Mouse (Mus musculus) MEL (cell line): Measurements from ENCODE around the gene Eef1b2. TPM values are rescaled to one million over a fixed set of nuclear protein-coding genes. Genes with fewer than 3 reads are reported as not detected.

Experiments used
- DNase-seq: peaks from one replicate; pipeline ENCODE4 v3.0.0; 2011; ENCODE audit warnings: low read depth, low spot score
- H3K27ac ChIP-seq: 2 replicates; pipeline ENCODE4 v1.5.1; 2012; ENCODE audit warnings: low read depth, mild to moderate bottlenecking, control low read depth, low read length, moderate library complexity; ENCODE audit not compliant: control insufficient read depth
- H3K27me3 ChIP-seq, 2 experiments: fragments of 150-350 bp in 1 of 2; sonication (generic) in 1 of 2; 2 replicates each; pipeline ENCODE4 v1.6.1; 2012; ENCODE audit warnings: low read length in 2 of 2, mild to moderate bottlenecking in 2 of 2, improper control_type of control experiment in 1 of 2, moderate library complexity in 1 of 2; ENCODE audit not compliant: insufficient read depth in 2 of 2, control insufficient read depth in 1 of 2
- H3K36me3 ChIP-seq, 2 experiments: 2 replicates each; pipeline ENCODE4 v1.6.1; 2012 to 2014; ENCODE audit warnings: low read length in 2 of 2, improper control_type of control experiment in 1 of 2, inconsistent platforms in 1 of 2, mild to moderate bottlenecking in 1 of 2; ENCODE audit not compliant: insufficient read depth in 2 of 2, control insufficient read depth in 1 of 2
- H3K4me1 ChIP-seq, 2 experiments: fragments of 150-350 bp in 1 of 2; sonication (generic) in 1 of 2; 2 replicates each; pipeline ENCODE4 v1.6.1; 2012; ENCODE audit warnings: low read length in 2 of 2, improper control_type of control experiment in 1 of 2, mild to moderate bottlenecking in 1 of 2; ENCODE audit not compliant: insufficient read depth in 2 of 2, control insufficient read depth in 1 of 2
- H3K4me3 ChIP-seq, 2 experiments: fragments of 150-350 bp in 1 of 2; sonication (generic) in 1 of 2; 2 replicates each; pipeline ENCODE4 v1.5.1; 2012; ENCODE audit warnings: low read depth in 2 of 2, low read length in 2 of 2, mild to moderate bottlenecking in 2 of 2, moderate library complexity in 2 of 2, control low read depth in 1 of 2, improper control_type of control experiment in 1 of 2; ENCODE audit not compliant: control insufficient read depth in 1 of 2, insufficient read depth in 1 of 2
- H3K79me2 ChIP-seq: 2 replicates; pipeline ENCODE4 v1.6.1; 2012; ENCODE audit warnings: mild to moderate bottlenecking, low read length, moderate library complexity; ENCODE audit not compliant: control insufficient read depth, poor library complexity, insufficient read depth
- H3K9ac ChIP-seq: 2 replicates; pipeline ENCODE4 v1.6.1; 2012; ENCODE audit warnings: low read depth, mild to moderate bottlenecking, control low read depth, low read length, moderate library complexity; ENCODE audit not compliant: control insufficient read depth, poor library complexity, severe bottlenecking
- H3K9me3 ChIP-seq: fragments of 150-350 bp; sonication (generic); replicated peaks from 2 replicates; pipeline ENCODE4 v1.6.1; 2012; ENCODE audit warnings: mild to moderate bottlenecking, low read length, improper control_type of control experiment, moderate library complexity; ENCODE audit not compliant: insufficient read depth
- CHD2 ChIP-seq: IDR thresholded peaks from 2 replicates; pipeline ENCODE4 v1.6.1; 2011; ENCODE audit warnings: low read length, improper control_type of control experiment
- CTCF ChIP-seq, 3 experiments: IDR thresholded peaks in 2 of 3; conservative IDR thresholded peaks in 1 of 3; 2 replicates each; pipeline ENCODE4 v1.5.1; 2011 to 2012; ENCODE audit warnings: low read length in 3 of 3, low read depth in 2 of 3, mild to moderate bottlenecking in 2 of 3, improper control_type of control experiment in 1 of 3, inconsistent platforms in 1 of 3, mixed read lengths in 1 of 3, moderate library complexity in 1 of 3; ENCODE audit not compliant: control insufficient read depth in 1 of 3, insufficient read depth in 1 of 3, poor library complexity in 1 of 3, severe bottlenecking in 1 of 3
- E2F4 ChIP-seq: IDR thresholded peaks from 2 replicates; pipeline ENCODE4 v1.6.1; 2011; ENCODE audit warnings: low read depth, low read length, improper control_type of control experiment, borderline replicate concordance
- ELF1 ChIP-seq: IDR thresholded peaks from 2 replicates; pipeline ENCODE4 v1.6.1; 2014; ENCODE audit warnings: low read depth, mild to moderate bottlenecking, inconsistent platforms, low read length, improper control_type of control experiment, moderate library complexity
- EP300 ChIP-seq, 2 experiments: IDR thresholded peaks; 2 replicates each; pipeline ENCODE4 v1.6.1; 2011; ENCODE audit warnings: improper control_type of control experiment in 2 of 2, low read length in 2 of 2, low read depth in 1 of 2, mild to moderate bottlenecking in 1 of 2
- GATA1 ChIP-seq: IDR thresholded peaks from 2 replicates; pipeline ENCODE4 v1.6.1; 2011; ENCODE audit warnings: low read depth, low read length, improper control_type of control experiment
- HCFC1 ChIP-seq: IDR thresholded peaks from 2 replicates; pipeline ENCODE4 v1.6.1; 2012; ENCODE audit warnings: low read depth, mild to moderate bottlenecking, inconsistent platforms, low read length, improper control_type of control experiment, moderate library complexity
- JUND ChIP-seq: IDR thresholded peaks from 2 replicates; pipeline ENCODE4 v1.6.1; 2011; ENCODE audit warnings: low read depth, mild to moderate bottlenecking, improper control_type of control experiment, low read length
- MAZ ChIP-seq: IDR thresholded peaks from 2 replicates; pipeline ENCODE4 v1.6.1; 2012; ENCODE audit warnings: low read depth, mild to moderate bottlenecking, inconsistent platforms, low read length, improper control_type of control experiment
- MYC ChIP-seq: IDR thresholded peaks from 2 replicates; pipeline ENCODE4 v1.6.1; 2011; ENCODE audit warnings: low read depth, mild to moderate bottlenecking, low read length, improper control_type of control experiment, moderate library complexity
- NRF1 ChIP-seq: IDR thresholded peaks from 2 replicates; pipeline ENCODE4 v1.6.1; 2014; ENCODE audit warnings: low read depth, mild to moderate bottlenecking, inconsistent platforms, low read length, improper control_type of control experiment, moderate library complexity; ENCODE audit not compliant: poor library complexity, insufficient read depth, severe bottlenecking
- POLR2A ChIP-seq, 2 experiments: IDR thresholded peaks; 2 replicates each; pipeline ENCODE4 v1.6.1; 2011 to 2012; ENCODE audit warnings: low read length in 2 of 2, mild to moderate bottlenecking in 2 of 2, control low read depth in 1 of 2, improper control_type of control experiment in 1 of 2, low read depth in 1 of 2, moderate library complexity in 1 of 2; ENCODE audit not compliant: control insufficient read depth in 1 of 2, insufficient read depth in 1 of 2, poor library complexity in 1 of 2
- TBP ChIP-seq: IDR thresholded peaks from 2 replicates; pipeline ENCODE4 v1.8.0; 2011; ENCODE audit warnings: low read depth, low read length, improper control_type of control experiment
- TCF12 ChIP-seq: IDR thresholded peaks from 2 replicates; pipeline ENCODE4 v1.6.1; 2014; ENCODE audit warnings: low read depth, mild to moderate bottlenecking, inconsistent platforms, low read length, improper control_type of control experiment, moderate library complexity
- USF1 ChIP-seq: IDR thresholded peaks from 2 replicates; pipeline ENCODE4 v1.6.1; 2014; ENCODE audit warnings: low read depth, mild to moderate bottlenecking, inconsistent platforms, low read length, improper control_type of control experiment, moderate library complexity
- ZNF384 ChIP-seq: IDR thresholded peaks from 2 replicates; pipeline ENCODE4 v1.6.1; 2012; ENCODE audit warnings: low read depth, mild to moderate bottlenecking, inconsistent platforms, low read length, improper control_type of control experiment
- polyA plus RNA-seq, 2 experiments: library from polyadenylated mRNA; stranded (reverse) in 1 of 2; unstranded in 1 of 2; fragments of >175 nt in 1 of 2; fragments of >200 nt in 1 of 2; gene quantifications; 2 replicates each; pipeline versions ENCODE4 v1.2.1 to v1.2.4; 2012; ENCODE audit warnings: low replicate concordance in 2 of 2, low read depth in 1 of 2; ENCODE audit not compliant: insufficient read length in 2 of 2, insufficient read depth in 1 of 2, missing spikeins in 1 of 2
- total RNA-seq: library from RNA; depleted of rRNA; stranded (reverse); fragments of 300-350 nt; gene quantifications from 2 replicates; pipeline ENCODE4 v1.2.3, GENCODE M21; 2012

The Eef1b2 gene
- total and polyA plus RNA-seq, 3 experiments: 1,696 to 2,991 (median 1,846) TPM

DNA sequence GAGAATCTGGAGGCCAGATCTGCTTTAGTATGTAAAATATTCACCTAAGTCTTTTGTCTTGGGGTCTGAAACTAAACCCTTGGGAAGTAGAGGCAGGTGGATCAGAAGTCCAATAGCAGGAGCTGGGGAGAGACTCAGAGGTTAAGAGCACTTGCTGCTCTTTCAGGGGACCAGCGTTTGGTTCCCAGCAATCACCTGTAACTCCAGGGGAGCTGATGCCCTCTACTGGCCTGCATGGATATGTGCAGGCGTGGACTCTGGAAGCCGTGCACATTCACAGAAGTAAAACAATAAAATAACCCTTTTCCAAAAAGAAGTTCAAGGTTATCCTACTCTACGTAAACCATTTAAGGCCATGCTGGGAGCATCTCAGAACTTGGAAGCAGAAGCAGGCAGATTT, 42.7 kb downstream of the Eef1b2 start:
- Histone ChIP-seq H3K27ac (no peak overlapping the region), H3K9ac (no peak overlapping the region), H3K27me3 (no peaks in the 10 kb centered on the region), H3K4me1 (no peaks in the 10 kb centered on the region), H3K36me3 (no peaks in the 10 kb centered on the region), H3K4me3 (no peak overlapping the region), H3K79me2 (no peaks in the 10 kb centered on the region), H3K9me3 (no peaks in the 10 kb centered on the region)
- DNase-seq: no peak
- no peak for TF ChIP-seq POLR2A (IDR thresholded peaks at IDR 0.05; ENCODE audit: control insufficient read depth in 1 of 2, insufficient read depth in 1 of 2, low read depth in 1 of 2, low read length in 2 of 2, poor library complexity in 1 of 2)
- TF ChIP-seq CTCF (IDR thresholded peaks at IDR 0.05 in 2 of 3, conservative IDR thresholded peaks at IDR 0.05 in 1 of 3; ENCODE audit: control insufficient read depth in 1 of 3, insufficient read depth in 1 of 3, low read depth in 2 of 3, low read length in 3 of 3, poor library complexity in 1 of 3, severe bottlenecking in 1 of 3): peak; percentile 17 to 28 (median 20); a peak in 2 of 6 replicates
- TF ChIP-seq ELF1: no peak

DNA sequence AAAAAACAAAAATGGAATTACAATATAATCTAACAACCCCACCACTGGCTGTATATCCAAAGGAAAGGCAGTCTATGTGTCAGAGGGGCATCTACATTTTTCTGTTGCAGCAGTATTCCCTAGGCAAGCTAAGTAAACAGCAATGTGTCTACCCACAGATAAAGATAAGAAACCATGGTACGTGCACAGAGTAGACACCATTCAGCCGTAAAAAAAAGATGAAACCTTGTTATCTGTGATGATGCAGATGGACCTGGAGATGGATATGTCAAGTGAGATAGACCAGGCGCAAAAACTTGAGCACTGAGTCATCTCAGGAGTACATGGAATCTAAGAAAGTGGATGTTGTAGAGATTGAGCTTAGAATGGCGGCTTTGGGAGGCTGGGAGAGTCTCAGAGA, 48.4 kb downstream of the Eef1b2 start:
- no peak overlapping the region for H3K27ac ChIP-seq
- H3K4me1 ChIP-seq: no peaks in the 10 kb centered on the region
- H3K9ac ChIP-seq: no peak overlapping the region
- no peak overlapping the region for H3K4me3 ChIP-seq
- no peaks in the 10 kb centered on the region for H3K36me3 ChIP-seq
- no peaks in the 10 kb centered on the region for H3K27me3 ChIP-seq
- no peaks in the 10 kb centered on the region for H3K9me3 ChIP-seq
- peak; percentile 28 for DNase-seq
- TF ChIP-seq JUND (no peak), TBP (no peak), NRF1 (no peak), TCF12 (peak; percentile 31; the same call in 1 of the 2 replicates), MAZ (no peak), ZNF384 (peak; percentile 55), CTCF (IDR thresholded peaks at IDR 0.05 in 2 of 3, conservative IDR thresholded peaks at IDR 0.05 in 1 of 3; ENCODE audit: control insufficient read depth in 1 of 3, insufficient read depth in 1 of 3, low read depth in 2 of 3, low read length in 3 of 3, poor library complexity in 1 of 3, severe bottlenecking in 1 of 3) (no peak), GATA1 (peak; percentile 42), EP300 (IDR thresholded peaks at IDR 0.05; ENCODE audit: low read depth in 1 of 2, low read length in 2 of 2) (peak; percentile 14 to 16; a peak in 1 of 4 replicates), MYC (no peak)
- no peaks in the 10 kb centered on the region for H3K79me2 ChIP-seq

- Histone ChIP-seq H3K9ac (no peak overlapping the region), H3K9me3 (no peaks in the 10 kb centered on the region), H3K79me2 (no peaks in the 10 kb centered on the region), H3K27me3 (no peaks in the 10 kb centered on the region), H3K36me3 (no peaks in the 10 kb centered on the region), H3K4me3 (no peak overlapping the region), H3K27ac (no peak overlapping the region), H3K4me1 (no peaks in the 10 kb centered on the region)
- DNase-seq: no peak
- TF ChIP-seq CHD2: no peak
- TF ChIP-seq ELF1: no peak
- TF ChIP-seq E2F4: no peak
- TF ChIP-seq MAZ: no peak
- TF ChIP-seq HCFC1: no peak
- no peak for TF ChIP-seq JUND
- TF ChIP-seq USF1: no peak
- no peak for TF ChIP-seq CTCF (IDR thresholded peaks at IDR 0.05 in 2 of 3, conservative IDR thresholded peaks at IDR 0.05 in 1 of 3; ENCODE audit: control insufficient read depth in 1 of 3, insufficient read depth in 1 of 3, low read depth in 2 of 3, low read length in 3 of 3, poor library complexity in 1 of 3, severe bottlenecking in 1 of 3)
These were observed 49.3 kb downstream of the Eef1b2 start for GRCm38 (mm10) chr1:63225890-63226289.
